Mouse (Mus musculus) adrenal gland, adult (tissue): ENCODE measurements around the gene Brpf3.
"Not testable (repeated sequence)": the region's sequence is repeated elsewhere in the genome, so short reads cannot be mapped to it uniquely, and the experiment has no call there.

Experiments
- DNase-seq, 2 experiments: peaks; one replicate each; pipeline ENCODE4 v3.0.0; 2022 to 2023; ENCODE audit warnings: low spot score in 1 of 2; ENCODE audit not compliant: inconsistent age in 2 of 2

Gene Brpf3

DNA sequence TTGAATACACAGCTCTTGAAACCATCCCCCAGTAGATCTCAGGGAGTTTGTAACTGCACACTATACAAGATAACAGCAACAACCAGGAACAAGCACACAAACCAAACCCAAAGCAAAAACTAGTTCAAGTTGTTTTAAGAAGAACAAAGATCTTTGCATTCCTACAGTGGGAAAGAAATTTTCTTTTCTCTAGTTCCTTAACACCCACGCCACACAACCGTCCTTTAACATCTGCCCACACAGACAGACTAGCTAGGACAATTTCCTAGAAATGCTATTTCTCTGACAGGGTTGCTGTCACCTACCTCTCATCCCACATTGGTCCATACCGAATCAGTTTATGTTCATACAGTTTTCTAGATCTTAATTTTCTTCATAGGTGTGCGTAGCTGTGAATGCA is 3.9 kb upstream of the Brpf3 start:
- DNase-seq, result no peak

DNA sequence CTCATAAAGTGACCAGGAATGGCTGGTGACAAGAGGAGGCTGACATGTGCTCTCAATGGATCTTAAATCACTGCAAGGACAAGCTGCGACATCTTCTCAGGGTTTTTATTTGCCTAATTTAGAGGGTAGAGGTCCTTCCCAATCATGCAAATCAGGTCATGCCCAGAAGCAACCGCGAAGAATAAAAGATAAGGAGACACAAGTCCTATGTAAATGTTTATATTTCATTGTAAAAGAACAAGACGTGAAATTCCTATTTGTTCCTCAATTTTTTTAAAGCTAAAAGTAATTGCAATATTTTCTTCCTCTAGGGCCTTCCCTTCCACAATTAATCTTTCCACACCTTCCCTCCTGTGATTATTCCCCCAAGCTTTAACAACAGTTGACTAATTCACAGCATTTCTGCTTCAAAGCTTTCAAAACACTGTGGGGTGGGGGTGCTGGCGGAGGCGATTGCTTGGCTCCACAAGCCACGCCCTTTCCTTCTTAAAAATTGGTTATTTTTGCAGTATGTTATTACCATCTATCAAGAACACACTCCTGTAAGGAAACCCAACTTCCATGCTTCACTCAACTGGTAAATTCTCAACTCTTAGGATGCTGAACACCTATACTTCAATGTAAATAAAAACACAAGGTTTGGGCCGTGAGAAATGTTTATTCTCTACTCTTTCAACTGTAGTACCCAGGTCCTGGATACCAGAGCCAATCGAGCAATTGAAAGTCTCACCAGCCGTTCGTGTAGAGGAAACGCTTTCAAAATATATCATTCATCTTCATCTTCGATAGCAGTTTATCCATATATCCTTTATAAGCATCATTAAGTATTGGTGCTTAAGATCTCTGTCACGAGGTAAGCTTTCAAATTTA is 1.4 kb upstream of the Brpf3 start:
- DNase-seq, result peak in 1 of 2 experiments; percentile 74

DNA sequence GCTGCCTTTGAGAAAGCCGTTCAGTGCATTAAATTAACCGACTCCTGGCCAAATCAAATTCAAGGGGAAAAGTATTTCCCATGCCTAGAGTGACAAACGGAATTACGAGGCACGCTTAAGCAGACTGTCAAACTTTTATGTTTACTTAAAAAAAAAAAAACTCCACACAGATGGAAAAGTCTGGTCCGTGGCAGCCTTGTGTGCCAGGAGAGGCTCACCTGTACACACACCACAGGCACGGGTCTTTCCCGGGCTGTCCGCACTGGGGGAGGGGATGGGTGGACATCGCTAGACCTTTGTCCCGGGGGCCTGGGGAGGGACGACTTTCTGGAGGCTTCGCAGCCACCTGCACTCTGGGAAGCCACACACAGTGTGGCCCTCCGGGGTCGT is 614 bp upstream of the Brpf3 start:
- DNase-seq, result peak in 1 of 2 experiments; percentile 65

DNA sequence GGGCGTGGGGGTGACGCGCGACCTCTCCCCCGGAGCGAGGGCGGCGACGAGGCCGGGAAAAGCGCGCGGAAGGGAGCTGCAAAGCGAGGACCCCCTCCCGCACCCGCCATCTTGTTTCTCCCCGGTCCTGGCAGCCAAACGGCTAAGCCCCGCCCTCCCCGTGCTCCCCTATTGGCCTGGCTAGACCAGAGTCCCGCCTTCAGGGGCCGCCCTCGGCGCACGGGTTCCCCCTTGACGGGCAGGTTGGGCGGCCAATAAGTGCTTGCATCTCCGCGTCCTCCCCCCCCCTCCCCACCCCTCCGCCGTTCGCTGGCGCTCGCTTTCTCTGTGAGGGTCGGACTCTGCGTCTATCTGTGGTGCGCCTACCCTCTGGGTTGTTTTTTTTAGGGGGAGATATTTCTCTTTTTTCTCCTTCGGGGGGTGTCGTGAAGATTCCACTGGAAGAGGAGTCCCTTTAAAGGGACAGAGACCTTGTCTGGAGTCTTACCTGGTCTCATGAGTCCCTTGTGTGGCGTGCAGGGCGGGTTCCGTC is 650 bp downstream of the Brpf3 start:
- peak; percentile 99 for DNase-seq

DNA sequence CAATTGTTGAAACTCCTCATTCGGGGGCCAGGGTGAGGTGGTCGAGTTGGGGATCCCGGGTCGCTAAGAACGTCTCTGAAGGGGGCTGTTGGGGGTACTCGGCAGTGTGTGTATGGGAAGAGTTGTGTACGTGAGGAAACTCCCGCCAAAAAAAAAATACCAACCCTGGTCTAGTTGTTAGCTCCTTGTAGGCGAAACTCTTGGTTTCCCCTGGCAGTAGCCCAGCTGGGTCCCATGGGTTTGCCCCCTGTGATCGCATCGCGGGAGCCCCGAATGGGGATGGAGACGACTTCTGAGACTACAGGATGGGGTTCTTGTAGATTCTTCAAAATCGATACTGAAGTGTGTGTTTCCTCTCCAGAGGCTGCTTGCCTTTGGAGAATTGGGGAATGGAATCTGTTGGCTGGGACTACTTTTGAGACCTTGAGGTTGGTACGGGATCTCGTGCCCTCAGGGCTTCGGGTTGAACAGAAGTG is 1.2 kb downstream of the Brpf3 start:
- DNase-seq, result peak in 1 of 2 experiments; percentile 66

DNA sequence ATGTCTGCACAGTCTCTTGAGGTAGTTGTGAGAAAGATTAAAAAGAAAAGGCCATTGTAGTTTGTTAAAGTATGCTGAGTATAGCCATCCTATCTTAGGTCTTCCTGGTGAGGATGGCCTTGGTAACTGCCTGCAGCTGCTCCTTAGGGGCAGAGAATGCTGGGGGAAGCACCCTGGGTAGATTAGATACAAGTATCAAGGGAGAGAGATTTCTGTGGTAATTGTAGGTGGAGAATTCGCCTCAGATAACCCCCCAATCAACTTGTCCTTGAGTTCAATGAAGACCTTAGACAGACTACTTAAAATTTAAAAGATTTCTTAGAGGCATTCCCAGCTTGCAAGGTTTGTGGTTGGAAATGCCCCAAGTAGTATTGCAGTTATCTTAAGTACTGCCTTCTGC is 2.4 kb downstream of the Brpf3 start:
- DNase-seq, result no peak

DNA sequence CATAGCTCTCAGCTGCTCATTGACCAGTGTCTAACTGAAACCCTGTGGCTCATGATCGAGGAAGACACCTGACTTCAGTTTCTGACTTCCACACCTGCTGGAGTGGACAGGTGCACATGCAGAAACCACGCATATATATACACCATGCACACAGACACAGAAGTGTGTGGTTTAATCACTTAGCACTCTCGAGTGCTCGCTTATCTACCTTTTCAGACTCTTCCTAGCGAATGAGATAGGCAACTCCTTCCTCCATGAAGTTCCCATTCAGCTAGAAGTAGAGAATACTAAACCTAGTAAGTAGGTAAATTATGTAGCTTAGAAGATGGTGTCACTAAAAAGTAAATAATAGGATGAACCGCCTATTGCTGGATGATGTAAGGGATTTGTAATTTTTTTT is 4.1 kb downstream of the Brpf3 start:
- DNase-seq, result no peak

DNA sequence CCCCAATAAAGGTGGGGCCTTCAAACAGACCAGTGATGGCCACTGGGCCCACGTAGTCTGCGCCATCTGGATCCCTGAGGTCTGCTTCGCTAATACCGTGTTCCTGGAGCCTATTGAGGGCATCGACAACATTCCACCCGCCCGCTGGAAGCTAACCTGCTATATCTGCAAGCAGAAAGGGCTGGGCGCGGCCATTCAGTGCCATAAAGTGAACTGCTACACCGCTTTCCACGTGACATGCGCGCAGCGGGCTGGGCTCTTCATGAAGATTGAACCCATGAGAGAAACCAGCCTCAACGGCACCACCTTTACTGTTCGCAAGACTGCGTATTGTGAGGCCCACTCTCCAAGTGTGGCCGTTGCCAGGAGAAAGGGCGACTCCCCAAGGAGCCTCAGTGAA is 5.9 kb downstream of the Brpf3 start:
- DNase-seq, result no peak

DNA sequence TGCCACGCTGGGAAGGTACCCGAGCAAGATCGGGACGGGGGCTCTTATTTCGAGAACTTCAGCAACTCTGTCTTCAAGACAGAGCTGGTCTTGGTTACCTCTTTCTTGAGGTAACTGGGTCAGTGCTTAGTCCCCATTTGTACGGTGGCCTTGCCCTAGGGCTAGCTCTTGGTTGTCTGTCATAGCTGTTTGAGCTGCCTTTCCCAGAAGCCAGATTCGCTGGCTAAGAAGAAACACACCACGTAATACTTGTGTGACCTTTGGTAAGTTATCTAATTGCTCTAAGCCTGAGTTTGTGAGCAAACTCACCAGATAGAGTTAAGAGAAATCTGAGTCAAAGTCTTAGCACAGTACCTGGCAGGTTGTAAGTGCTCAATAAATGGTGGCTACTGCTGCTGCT is 7.8 kb downstream of the Brpf3 start:
- DNase-seq, result peak in 1 of 2 experiments; percentile 66

DNA sequence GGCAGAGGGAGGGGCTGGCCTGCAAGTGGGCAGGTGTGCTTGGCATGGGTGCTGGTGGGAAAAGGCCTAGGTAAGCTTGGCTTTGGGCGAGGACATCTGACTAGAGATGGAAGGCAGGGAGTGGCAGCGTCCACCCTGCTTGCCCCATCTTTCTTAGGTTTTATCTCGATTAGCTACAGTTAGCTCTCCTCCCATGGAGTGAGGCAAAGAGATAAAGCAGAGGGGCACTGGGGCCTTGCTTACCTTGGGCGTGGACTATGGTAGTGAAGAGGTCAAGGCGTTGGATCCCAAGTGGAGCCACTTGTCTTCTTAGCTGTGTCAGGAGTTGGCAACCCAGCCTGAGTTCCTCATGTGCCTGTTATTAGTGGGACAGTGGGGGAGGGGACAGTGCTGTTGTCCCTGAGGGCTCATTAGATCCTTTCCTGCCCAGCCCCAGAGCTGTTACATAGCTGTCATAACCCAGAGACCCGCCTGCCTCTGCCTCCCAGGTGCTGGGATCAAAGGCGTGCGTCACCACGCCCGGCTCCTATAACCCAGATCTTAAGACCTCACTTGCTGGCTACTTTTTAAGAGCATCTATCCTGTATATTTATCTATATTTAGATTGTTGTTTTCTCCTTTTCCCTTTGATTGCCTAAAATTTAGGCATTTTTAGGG is 8.4 kb downstream of the Brpf3 start:
- DNase-seq, result no peak

DNA sequence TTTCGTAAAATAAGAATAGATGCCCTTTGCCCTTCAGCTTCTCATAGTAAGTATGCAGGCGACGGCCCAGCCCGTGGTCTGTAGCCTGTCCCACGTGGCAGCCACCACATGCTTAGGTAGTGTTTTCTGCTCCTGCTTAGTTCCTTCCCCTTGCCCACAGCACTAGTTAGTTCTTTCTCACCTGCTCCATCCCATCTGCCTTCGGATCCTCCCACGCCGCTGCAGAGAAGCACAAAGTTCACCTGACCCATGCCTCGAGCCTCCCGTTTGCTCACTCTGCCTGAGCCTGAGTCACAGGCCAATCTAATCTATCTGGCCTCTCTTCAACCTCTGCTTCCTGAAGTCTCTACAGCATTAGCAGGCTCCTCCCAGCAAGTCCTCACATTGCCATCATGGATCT is 11.5 kb downstream of the Brpf3 start:
- no peak for DNase-seq

DNA sequence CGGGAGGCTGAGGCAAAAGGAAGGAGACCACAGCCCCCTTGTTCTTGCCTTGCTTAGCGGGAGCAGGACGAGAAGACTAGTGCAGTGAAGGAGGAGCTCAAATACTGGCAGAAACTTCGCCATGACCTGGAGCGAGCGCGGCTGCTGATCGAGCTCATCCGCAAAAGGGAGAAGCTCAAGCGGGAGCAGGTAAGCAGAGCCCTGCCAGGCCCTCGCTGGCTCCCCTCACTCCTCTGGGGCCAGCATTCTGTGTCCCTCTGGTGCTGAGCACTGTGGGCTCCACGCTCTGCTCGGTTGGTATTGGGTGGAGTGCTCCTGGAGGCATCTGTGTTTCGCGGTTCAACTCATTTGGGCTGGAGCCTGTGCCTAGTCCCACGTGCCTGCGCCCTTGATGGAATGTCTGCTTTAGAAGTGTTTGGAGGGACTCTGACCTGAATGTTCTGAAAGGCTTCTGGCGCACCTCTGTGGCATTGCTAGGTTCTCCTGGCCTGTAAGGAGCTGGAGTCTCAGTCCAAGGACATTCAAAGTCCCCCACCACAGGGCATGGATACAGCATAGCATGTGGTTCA is 13.7 kb downstream of the Brpf3 start:
- no peak for DNase-seq

DNA sequence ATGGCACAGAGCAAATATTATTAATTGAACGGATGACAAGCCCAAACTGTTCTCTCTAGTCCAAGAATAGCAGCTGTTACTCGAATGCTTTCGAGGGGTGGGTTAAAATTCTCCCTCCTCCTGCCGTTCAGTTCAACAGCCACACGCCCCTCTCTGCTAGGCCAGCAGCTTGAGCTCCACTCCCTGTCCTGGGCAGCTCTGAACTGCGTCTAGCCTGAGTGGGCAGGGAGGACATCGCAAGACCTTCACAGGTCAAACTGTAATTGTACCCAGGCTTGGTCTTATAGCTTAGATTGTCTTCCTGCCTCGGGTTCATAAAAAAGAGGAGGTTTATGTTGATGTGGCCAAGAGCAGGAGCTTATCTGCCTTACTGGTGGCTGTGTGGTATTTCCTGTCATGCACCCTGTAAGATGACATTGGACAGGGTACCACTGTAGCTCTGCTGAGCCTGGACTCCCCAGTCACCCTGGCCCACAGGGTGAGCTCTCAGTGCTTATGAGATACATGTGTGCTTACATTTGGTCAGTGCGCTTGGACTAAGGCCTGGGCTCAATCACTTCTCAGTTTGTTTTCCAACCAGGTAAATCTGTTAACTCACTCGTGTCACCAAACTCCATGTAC is 14.6 kb downstream of the Brpf3 start:
- no peak for DNase-seq

DNA sequence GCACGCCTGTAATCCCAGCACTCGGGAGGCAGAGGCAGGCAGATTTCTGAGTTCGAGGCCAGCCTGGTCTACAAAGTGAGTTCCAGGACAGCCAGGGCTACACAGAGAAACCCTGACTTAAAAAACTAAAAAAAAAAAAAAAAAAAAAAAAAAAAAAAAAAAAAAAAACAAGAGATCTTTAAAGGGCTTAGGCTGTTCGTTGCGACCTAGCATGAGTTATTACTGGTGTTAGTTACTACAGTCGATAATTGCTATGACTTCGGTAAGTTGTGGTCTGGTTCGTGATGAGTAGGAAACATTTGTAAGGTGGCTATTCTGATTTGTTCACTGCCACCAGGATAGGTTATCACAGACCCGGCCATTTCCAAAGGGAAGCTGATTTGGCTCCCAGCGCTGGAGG is 15.4 kb downstream of the Brpf3 start:
- DNase-seq, result not testable (repeated sequence)

DNA sequence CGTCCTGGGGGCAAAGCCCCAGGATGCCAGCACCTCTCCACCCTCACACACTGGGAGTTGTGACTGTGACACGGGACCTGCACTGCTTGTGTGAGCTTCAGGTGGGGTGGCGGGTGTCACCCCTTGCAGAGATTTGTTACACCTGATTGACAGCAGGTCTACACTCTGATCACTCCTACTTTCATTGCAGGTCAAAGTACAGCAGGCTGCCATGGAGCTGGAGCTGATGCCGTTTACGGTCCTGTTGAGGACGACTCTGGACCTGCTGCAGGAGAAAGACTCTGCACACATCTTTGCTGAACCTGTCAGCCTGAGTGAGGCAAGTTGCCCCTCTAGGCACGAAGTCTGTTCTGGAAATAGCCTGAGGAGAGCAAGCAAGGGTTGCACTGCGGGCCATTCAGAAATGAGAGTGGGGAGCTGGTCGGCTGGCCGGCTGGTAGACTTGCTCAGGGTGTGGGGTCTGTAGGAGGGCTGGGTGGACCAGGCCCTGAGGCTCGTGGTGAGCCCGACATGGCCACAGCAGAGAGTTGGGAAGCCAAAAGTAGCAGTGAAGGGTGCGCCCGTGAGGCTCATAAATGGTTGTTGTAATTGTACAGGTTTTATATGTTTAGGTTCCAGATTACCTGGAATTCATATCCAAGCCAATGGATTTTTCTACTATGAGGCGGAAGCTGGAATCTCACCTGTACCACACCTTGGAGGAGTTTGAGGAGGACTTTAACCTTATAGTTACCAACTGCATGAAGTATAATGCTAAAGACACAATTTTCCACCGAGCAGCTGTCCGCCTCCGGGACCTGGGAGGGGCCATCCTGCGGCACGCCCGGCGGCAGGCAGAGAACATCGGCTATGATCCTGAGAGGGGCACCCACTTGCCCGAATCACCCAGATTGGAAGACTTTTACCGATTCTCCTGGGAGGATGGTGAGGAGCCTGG is 16.3 kb downstream of the Brpf3 start:
- DNase-seq, result no peak

DNA sequence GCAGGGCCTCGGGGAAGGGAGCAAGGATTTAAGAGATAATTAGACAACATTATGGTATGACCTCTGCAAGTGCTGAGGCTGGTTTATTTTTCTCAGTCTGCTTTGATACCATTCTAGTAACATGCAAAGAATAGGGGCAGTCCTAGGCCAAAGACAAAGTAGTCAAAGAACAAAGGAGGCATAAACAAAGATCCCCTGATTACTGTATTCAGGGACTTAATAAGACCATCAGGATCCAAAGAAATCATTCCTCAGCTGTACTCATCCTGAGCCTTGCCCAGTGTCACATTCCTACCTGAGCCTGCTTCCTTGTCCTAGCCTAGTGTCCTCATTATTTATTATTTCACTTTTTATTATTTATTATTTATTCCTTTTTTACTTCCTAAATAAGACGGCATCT is 19.3 kb downstream of the Brpf3 start:
- no peak for DNase-seq

DNA sequence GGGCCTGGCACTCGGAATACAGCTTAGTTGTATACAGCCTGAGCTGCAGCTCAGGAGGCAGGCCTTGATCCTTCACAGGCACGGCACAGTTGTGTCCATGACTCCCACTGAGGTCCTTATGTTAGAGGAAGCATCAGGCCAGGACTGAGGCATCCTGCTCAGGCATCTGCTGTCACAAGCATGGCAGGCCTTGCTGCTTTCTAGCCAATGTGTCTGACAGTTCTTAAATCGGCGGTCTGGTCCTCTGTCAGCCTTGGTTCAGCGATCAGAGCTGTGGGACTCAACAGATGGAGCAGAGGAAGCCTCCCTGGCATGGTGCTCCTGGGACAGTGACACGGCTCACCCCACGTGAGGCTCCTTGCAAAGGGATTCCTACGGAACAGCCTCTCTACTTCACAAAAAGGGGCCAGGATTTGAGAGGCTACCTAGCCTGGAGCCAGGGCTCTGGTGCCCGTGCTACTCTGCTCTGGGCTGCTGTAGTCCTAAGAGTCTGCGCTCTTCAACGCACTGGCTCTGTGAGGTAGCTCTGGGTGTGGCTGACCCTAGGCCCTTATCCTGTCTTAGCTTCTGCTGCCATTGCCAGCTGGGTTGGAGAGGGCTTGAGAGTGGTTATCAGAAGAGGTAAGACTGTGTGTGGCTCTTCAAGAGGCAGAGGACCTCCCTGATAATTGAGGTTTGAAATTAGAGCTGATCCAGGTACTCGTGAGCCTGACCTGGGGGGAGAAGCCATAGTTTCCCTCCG is 22.3 kb downstream of the Brpf3 start:
- DNase-seq, result no peak

DNA sequence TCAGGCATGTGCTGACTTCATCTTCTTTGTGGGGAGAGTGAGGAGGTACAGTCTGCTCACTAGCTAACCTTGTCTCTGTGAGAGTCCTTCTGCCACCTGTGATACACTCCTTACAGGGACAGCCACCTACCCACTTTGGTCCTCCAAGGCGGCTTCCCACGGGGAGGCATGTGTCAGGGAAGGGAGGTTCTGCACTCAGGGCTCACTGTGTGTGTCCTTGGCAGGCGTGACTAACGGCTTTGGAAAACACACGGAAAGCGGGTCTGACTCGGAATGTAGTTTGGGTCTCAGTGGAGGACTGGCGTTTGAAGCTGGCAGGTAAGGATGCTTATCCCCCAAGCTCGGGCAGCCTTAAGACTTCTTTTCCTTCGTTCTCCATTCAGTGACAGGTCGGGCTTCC is 22.9 kb downstream of the Brpf3 start:
- peak in 1 of 2 experiments; percentile 63 for DNase-seq

DNA sequence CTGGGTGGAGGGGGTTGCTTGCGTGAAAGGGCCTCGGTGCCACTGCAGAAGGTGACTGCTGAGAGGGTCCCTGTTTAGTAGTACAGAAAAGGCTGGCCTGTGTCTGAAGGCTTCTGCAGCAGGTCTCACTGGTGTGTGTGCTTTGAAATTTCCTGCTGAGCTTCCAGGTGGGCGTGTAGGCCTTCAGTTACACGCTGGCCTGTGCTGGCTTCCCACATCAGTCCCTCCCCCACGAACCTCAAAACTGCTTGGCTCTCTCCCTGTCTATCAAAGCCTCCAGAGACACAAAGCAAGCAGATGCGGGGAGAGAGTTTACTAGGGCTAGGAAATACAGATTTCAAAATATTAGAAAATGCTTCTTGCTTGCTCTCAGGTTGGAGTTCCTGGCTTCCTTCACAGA is 24.0 kb downstream of the Brpf3 start:
- no peak for DNase-seq
